Mouse (Mus musculus) limb, embryonic 14.5 days (tissue): ENCODE data around the gene Atxn10. TPM values are rescaled to one million over a fixed set of nuclear protein-coding genes. Genes with fewer than 3 reads are reported as not detected.

Experiments used
- ATAC-seq: fragments of 200-750 bp; cut with Nextera tagmentation; 2 replicates; pipeline ENCODE4 v1.8.0; 2017; ENCODE audit warnings: low read depth, moderate number of reproducible peaks, moderate TSS enrichment; ENCODE audit not compliant: low FRiP score
- DNase-seq: peaks from one replicate; pipeline ENCODE4 v3.0.0-alpha.2; 2015; ENCODE audit warnings: low spot score
- H3K27ac ChIP-seq: fragments of 300-500 bp; sonication (generic); replicated peaks from 2 replicates; pipeline ENCODE4 v1.5.1; 2014; ENCODE audit warnings: low read depth, mild to moderate bottlenecking, low read length, moderate library complexity, mixed read lengths
- H3K27me3 ChIP-seq: fragments of 300-500 bp; sonication (generic); 2 replicates; pipeline ENCODE4 v1.6.1; 2014; ENCODE audit warnings: low read length, mixed read lengths; ENCODE audit not compliant: control insufficient read depth, insufficient read depth
- H3K36me3 ChIP-seq: fragments of 300-500 bp; sonication (generic); 2 replicates; pipeline ENCODE4 v1.6.1; 2014; ENCODE audit warnings: mild to moderate bottlenecking, low read length, moderate library complexity, mixed read lengths; ENCODE audit not compliant: control insufficient read depth, insufficient read depth
- H3K4me1 ChIP-seq: fragments of 300-500 bp; sonication (generic); 2 replicates; pipeline ENCODE4 v1.6.1; 2014; ENCODE audit warnings: antibody characterized with exemption, low read length, mixed read lengths; ENCODE audit not compliant: control insufficient read depth, insufficient read depth
- H3K4me2 ChIP-seq: fragments of 300-500 bp; sonication (generic); replicated peaks from 2 replicates; pipeline ENCODE4 v1.6.1; 2014; ENCODE audit warnings: low read depth, mild to moderate bottlenecking, low read length, moderate library complexity; ENCODE audit not compliant: severe bottlenecking
- H3K4me3 ChIP-seq: fragments of 300-500 bp; sonication (generic); replicated peaks from 2 replicates; pipeline ENCODE4 v1.5.1; 2014; ENCODE audit warnings: low read length
- H3K9ac ChIP-seq: fragments of 300-500 bp; sonication (generic); 2 replicates; pipeline ENCODE4 v1.6.1; 2014; ENCODE audit warnings: mild to moderate bottlenecking, low read depth, low read length, moderate library complexity; ENCODE audit not compliant: severe bottlenecking
- H3K9me3 ChIP-seq: fragments of 300-500 bp; sonication (generic); 2 replicates; pipeline ENCODE4 v1.6.1; 2016; ENCODE audit warnings: low read length; ENCODE audit not compliant: control insufficient read depth
- POLR2A ChIP-seq: fragments of 200-500 bp; IDR thresholded peaks from 2 replicates; pipeline ENCODE4 v1.8.0; 2012; ENCODE audit warnings: inconsistent platforms, mild to moderate bottlenecking, moderate library complexity, borderline replicate concordance; ENCODE audit not compliant: insufficient read depth, insufficient read length; ENCODE audit errors: extremely low read depth
- WGBS: fragments of 180-500 bp; shearing (Covaris S2); extraction: QIAGEN DNeasy Blood & Tissue Kit; methylation state at CpG from one replicate; pipeline ENCODE4 v1.1.7; 2014; 5-methylcytosine and 5-hydroxymethylcytosine counted together
- polyA plus RNA-seq, 2 experiments: library from polyadenylated mRNA; depleted of rRNA in 1 of 2; stranded (reverse) in 1 of 2; unstranded in 1 of 2; fragments of >200 nt; fragmentation: Nextera tagmentation in 1 of 2; extraction: Ambion mirVana in 1 of 2; gene quantifications; 2 replicates each; pipeline versions ENCODE4 v1.2.1 to v1.2.3; 2012 to 2014

Atxn10 gene
- polyA plus RNA-seq, 2 experiments = 187 to 300 TPM

- no peak overlapping the region for H3K27ac ChIP-seq
- DNase-seq (peak; percentile 28), ATAC-seq (no peak)
- H3K4me3 ChIP-seq = no peak overlapping the region
- peaks cover 43% of the 10 kb centered on the region for H3K36me3 ChIP-seq
- 48% methylated on average over 2 of the region's 2 CpGs for WGBS
- no peaks in the 10 kb centered on the region for H3K27me3 ChIP-seq
- no peak for TF ChIP-seq POLR2A
- H3K4me2 ChIP-seq = no peak overlapping the region
- H3K9ac ChIP-seq = no peak overlapping the region
- no peaks in the 10 kb centered on the region for H3K9me3 ChIP-seq
- H3K4me1 ChIP-seq = 0 out of 2 replicates have a peak, but pooled peaks cover 11% of the 10 kb centered on the region
Observed at GRCm38 (mm10) chr15:85359483-85359882, 23.4 kb downstream of the Atxn10 start.

GRCm38 (mm10) chr15:85359901-85360300, 23.9 kb downstream of the Atxn10 start:
- Histone ChIP-seq H3K9ac (no peak overlapping the region), H3K9me3 (no peaks in the 10 kb centered on the region), H3K4me1 (0 out of 2 replicates have a peak, but pooled peaks cover 11% of the 10 kb centered on the region), H3K27ac (no peak overlapping the region), H3K4me2 (no peak overlapping the region), H3K27me3 (no peaks in the 10 kb centered on the region), H3K4me3 (no peak overlapping the region), H3K36me3 (peaks cover 48% of the 10 kb centered on the region)
- DNase-seq = no peak
- TF ChIP-seq POLR2A = no peak
- WGBS = 87% methylated on average over 4 of the region's 4 CpGs
- no peak for ATAC-seq

GRCm38 (mm10) chr15:85364366-85364765, 28.3 kb downstream of the Atxn10 start:
- Histone ChIP-seq H3K9ac (no peak overlapping the region), H3K27ac (no peak overlapping the region), H3K4me2 (no peak overlapping the region), H3K9me3 (no peaks in the 10 kb centered on the region), H3K27me3 (no peaks in the 10 kb centered on the region), H3K4me3 (no peak overlapping the region), H3K36me3 (peaks cover 78% of the 10 kb centered on the region), H3K4me1 (no peaks in the 10 kb centered on the region)
- DNase-seq = no peak
- WGBS = 82% methylated on average over 3 of the region's 3 CpGs
- no peak for TF ChIP-seq POLR2A
- no peak for ATAC-seq

- Histone ChIP-seq H3K9me3 (no peaks in the 10 kb centered on the region), H3K27me3 (no peaks in the 10 kb centered on the region), H3K4me2 (no peak overlapping the region), H3K27ac (no peak overlapping the region), H3K4me1 (no peaks in the 10 kb centered on the region), H3K9ac (no peak overlapping the region), H3K4me3 (no peak overlapping the region), H3K36me3 (peaks cover 61% of the 10 kb centered on the region)
- DNase-seq = no peak
- WGBS = 82% methylated on average over 5 of the region's 5 CpGs
- ATAC-seq = no peak
- TF ChIP-seq POLR2A = no peak
Observed at GRCm38 (mm10) chr15:85366938-85367337, 30.9 kb downstream of the Atxn10 start.

- TF ChIP-seq POLR2A = no peak
- peaks cover 40% of the 10 kb centered on the region for H3K36me3 ChIP-seq
- H3K4me1 ChIP-seq = no peaks in the 10 kb centered on the region
- no peak overlapping the region for H3K27ac ChIP-seq
- DNase-seq (no peak), ATAC-seq (no peak)
- 52% methylated on average over 3 of the region's 3 CpGs for WGBS
- H3K4me2 ChIP-seq = no peak overlapping the region
- H3K9me3 ChIP-seq = no peaks in the 10 kb centered on the region
- H3K9ac ChIP-seq = no peak overlapping the region
- no peaks in the 10 kb centered on the region for H3K27me3 ChIP-seq
- H3K4me3 ChIP-seq = no peak overlapping the region
Observed at GRCm38 (mm10) chr15:85369765-85370164, 33.7 kb downstream of the Atxn10 start.

- H3K27me3 ChIP-seq = no peaks in the 10 kb centered on the region
- no peak overlapping the region for H3K9ac ChIP-seq
- no peak overlapping the region for H3K4me2 ChIP-seq
- DNase-seq (no peak), ATAC-seq (no peak)
- no peaks in the 10 kb centered on the region for H3K9me3 ChIP-seq
- H3K4me1 ChIP-seq = no peaks in the 10 kb centered on the region
- H3K36me3 ChIP-seq = peaks cover 44% of the 10 kb centered on the region
- no peak overlapping the region for H3K27ac ChIP-seq
- H3K4me3 ChIP-seq = no peak overlapping the region
- TF ChIP-seq POLR2A = no peak
Observed at GRCm38 (mm10) chr15:85373125-85373524, 37.1 kb downstream of the Atxn10 start.
